In the genomic region with DNA sequence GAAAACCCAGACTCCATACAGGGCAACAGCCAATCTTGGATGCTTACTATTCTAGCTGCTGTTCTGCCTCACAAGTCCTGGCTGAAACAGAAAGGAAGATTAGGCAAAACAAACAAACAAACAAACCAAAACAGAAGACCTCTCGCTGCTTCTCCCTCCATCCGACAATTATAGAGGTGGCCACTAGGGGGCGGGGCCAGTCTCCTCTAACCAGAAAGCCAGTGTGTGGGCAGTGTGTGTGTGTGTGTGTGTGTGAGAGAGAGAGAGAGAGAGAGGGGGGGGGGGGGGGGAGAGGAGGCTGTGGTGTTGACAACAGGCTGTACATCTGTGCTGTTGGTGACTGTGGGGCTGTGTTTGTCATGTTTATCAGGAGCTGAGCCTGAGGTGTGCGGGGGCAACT, we compare ENCODE assay signal across 9 mouse cellular contexts. TPM values are rescaled to one million over a fixed set of nuclear protein-coding genes. Genes with fewer than 3 reads are reported as not detected.
DNase-seq lines count a peak whose midpoint lies in the region; ATAC-seq lines count a peak whose summit lies in the region.
"Had no signal": no experiment of that assay in that cellular context is flagged by ENCODE, and none has a peak within 500 bp of the region (broad histone marks: within the 10 kb centered on the region; RNA-seq: fewer than 3 reads in every experiment).

No protein-coding gene starts in this region.

- H3K9me3 ChIP-seq in forebrain, embryonic 10.5 days: no peaks in the 10 kb centered on the region
- no peaks in the 10 kb centered on the region for H3K9me3 ChIP-seq in forebrain, embryonic 12.5 days
- H3K9me3 ChIP-seq: neural tube, embryonic 12.5 days had no signal

- H3K36me3 ChIP-seq in forebrain, embryonic 10.5 days (replicated peaks): no peaks in the 10 kb centered on the region
- no peaks in the 10 kb centered on the region for H3K36me3 ChIP-seq in forebrain, embryonic 12.5 days (replicated peaks)
- H3K36me3 ChIP-seq: neural tube, embryonic 12.5 days had no signal

- no peak overlapping the region for H3K4me2 ChIP-seq in forebrain, embryonic 12.5 days
- H3K4me2 ChIP-seq: neural tube, embryonic 12.5 days had no signal

- H3K4me1 ChIP-seq in forebrain, embryonic 10.5 days: peaks cover 37% of the 10 kb centered on the region
- H3K4me1 ChIP-seq in forebrain, embryonic 12.5 days: peaks cover 28% of the 10 kb centered on the region

- peaks cover 100% of the 10 kb centered on the region for H3K27me3 ChIP-seq in forebrain, embryonic 10.5 days (ENCODE audit: poor library complexity, severe bottlenecking)
- H3K27me3 ChIP-seq in forebrain, embryonic 12.5 days: peaks cover 100% of the 10 kb centered on the region

- no peak; the same call in 1 of the 2 replicates for ATAC-seq in forebrain, embryonic 12.5 days (ENCODE audit: low FRiP score)

- DNase-seq in forebrain, embryonic 10.5 days (ENCODE audit: extremely low spot score, low spot score): peak; percentile 73
- peak; percentile 46 for DNase-seq in urinary bladder, postnatal 25 days (ENCODE audit: low spot score)
- DNase-seq in urinary bladder, postnatal 4 days (ENCODE audit: low spot score in 2 of 2): no peak
- DNase-seq in embryo, embryonic 10.5 days (ENCODE audit: low spot score): peak; percentile 80
- DNase-seq in kidney, postnatal 14 days: peak; percentile 56
- peak; percentile 73 for DNase-seq in lung, postnatal 10 days
- peak; percentile 13 for DNase-seq in spleen, adult 12 weeks (ENCODE audit: low spot score)

- no peak overlapping the region for H3K4me3 ChIP-seq in forebrain, embryonic 10.5 days
- no peak overlapping the region for H3K4me3 ChIP-seq in forebrain, embryonic 12.5 days (replicated peaks)
- H3K4me3 ChIP-seq: neural tube, embryonic 12.5 days had no signal

- H3K27ac ChIP-seq in forebrain, embryonic 10.5 days: no peak overlapping the region
- no peak overlapping the region for H3K27ac ChIP-seq in forebrain, embryonic 12.5 days
- H3K27ac ChIP-seq: neural tube, embryonic 12.5 days had no signal

- WGBS in forebrain, embryonic 10.5 days: 12% methylated on average over 4 of the region's 4 CpGs
- WGBS in forebrain, embryonic 12.5 days: 22% methylated on average over 4 of the region's 4 CpGs

- H3K9ac ChIP-seq in forebrain, embryonic 12.5 days: no peak overlapping the region
- H3K9ac ChIP-seq: neural tube, embryonic 12.5 days had no signal

RNA-seq across cellular contexts. Expression of a gene that starts 2.0 kb away (rescaled TPM):
- not detected in 2 replicates for polyA plus RNA-seq in forebrain, embryonic 10.5 days (2016; fragmentation: Nextera tagmentation; extraction: Ambion mirVana)
- not detected in 2 replicates for polyA plus RNA-seq in forebrain, embryonic 12.5 days (2016; fragmentation: Nextera tagmentation; extraction: Ambion mirVana)
- polyA plus RNA-seq: neural tube, embryonic 12.5 days had no signal

RNA-seq across cellular contexts. Expression of a gene that starts 9.7 kb away (rescaled TPM):
- polyA plus RNA-seq in forebrain, embryonic 10.5 days (2016; fragmentation: Nextera tagmentation; extraction: Ambion mirVana): not detected in 2 replicates
- not detected in 2 replicates for polyA plus RNA-seq in forebrain, embryonic 12.5 days (2016; fragmentation: Nextera tagmentation; extraction: Ambion mirVana)
- polyA plus RNA-seq: neural tube, embryonic 12.5 days had no signal

RNA-seq across cellular contexts. Expression of a gene that starts 40.2 kb away (rescaled TPM):
- polyA plus RNA-seq in forebrain, embryonic 10.5 days (2016; fragmentation: Nextera tagmentation; extraction: Ambion mirVana): 0.22 and 0.25 TPM in 2 replicates
- polyA plus RNA-seq in forebrain, embryonic 12.5 days (2016; fragmentation: Nextera tagmentation; extraction: Ambion mirVana): 2.0 TPM in 2 replicates

RNA-seq across cellular contexts. Expression of a gene that starts 40.4 kb away (rescaled TPM):
- 0.04 and 0.25 TPM in 2 replicates for polyA plus RNA-seq in forebrain, embryonic 10.5 days (2016; fragmentation: Nextera tagmentation; extraction: Ambion mirVana)
- polyA plus RNA-seq in forebrain, embryonic 12.5 days (2016; fragmentation: Nextera tagmentation; extraction: Ambion mirVana): 0.24 and 0.55 TPM in 2 replicates

RNA-seq across cellular contexts. Expression of a gene that starts 56.5 kb away (rescaled TPM):
- polyA plus RNA-seq in forebrain, embryonic 10.5 days (2016; fragmentation: Nextera tagmentation; extraction: Ambion mirVana): 0.10 TPM in 1 of 2 replicates, not detected in the other
- polyA plus RNA-seq in forebrain, embryonic 12.5 days (2016; fragmentation: Nextera tagmentation; extraction: Ambion mirVana): 0.19 TPM in 1 of 2 replicates, not detected in the other

Comparison
In these comparisons a context has a peak if more than half of its experiments do, and no peak if none do; other contexts are left out.
1. DNase-seq: peak in forebrain, embryonic 10.5 days (single experiment), urinary bladder, postnatal 25 days (single experiment), embryo, embryonic 10.5 days (single experiment), kidney, postnatal 14 days (single experiment), lung, postnatal 10 days (single experiment) and spleen, adult 12 weeks (single experiment); none in urinary bladder, postnatal 4 days (0 of 2).